Mouse (Mus musculus) testis, adult 2 months (tissue): Measurements from ENCODE around the gene Tpx2. TPM values are rescaled to one million over a fixed set of nuclear protein-coding genes. Genes with fewer than 3 reads are reported as not detected.

Source experiments
- H3K27ac ChIP-seq: fragments of 200-500 bp; 2 replicates; pipeline ENCODE4 v1.5.1; 2012; ENCODE audit warnings: low read depth, low read length; ENCODE audit not compliant: control insufficient read depth, insufficient read depth
- H3K27me3 ChIP-seq: fragments of 200-500 bp; 2 replicates; pipeline ENCODE4 v1.6.1; 2012; ENCODE audit warnings: mild to moderate bottlenecking, low read length, moderate library complexity; ENCODE audit not compliant: control insufficient read depth, insufficient read depth
- H3K36me3 ChIP-seq: fragments of 200-500 bp; 2 replicates; pipeline ENCODE4 v1.6.1; 2012; ENCODE audit warnings: mild to moderate bottlenecking, low read length; ENCODE audit not compliant: control insufficient read depth, insufficient read depth
- H3K4me1 ChIP-seq: fragments of 200-500 bp; 2 replicates; pipeline ENCODE4 v1.6.1; 2012; ENCODE audit warnings: low read length; ENCODE audit not compliant: control insufficient read depth, insufficient read depth
- H3K4me3 ChIP-seq: fragments of 200-500 bp; 2 replicates; pipeline ENCODE4 v1.5.1; 2012; ENCODE audit warnings: low read depth, mild to moderate bottlenecking, low read length, moderate library complexity, mixed read lengths; ENCODE audit not compliant: control insufficient read depth
- CTCF ChIP-seq: fragments of 200-500 bp; IDR thresholded peaks from 2 replicates; pipeline ENCODE4 v1.5.1; 2012; ENCODE audit warnings: low read depth, mild to moderate bottlenecking, inconsistent platforms, low read length, moderate library complexity; ENCODE audit not compliant: control insufficient read depth, insufficient read depth, insufficient replicate concordance
- POLR2A ChIP-seq: fragments of 200-500 bp; IDR thresholded peaks from 2 replicates; pipeline ENCODE4 v1.6.1; 2012; ENCODE audit warnings: low read depth, mild to moderate bottlenecking, inconsistent platforms, low read length, moderate library complexity; ENCODE audit not compliant: control insufficient read depth
- polyA plus RNA-seq: library from polyadenylated mRNA; depleted of rRNA; stranded (reverse); fragments of >200 nt; gene quantifications from 2 replicates; pipeline ENCODE4 v1.2.3, GENCODE M21; 2012; rRNA removed

The Tpx2 gene
- polyA plus RNA-seq, 1 experiment: 9.0 TPM

DNA sequence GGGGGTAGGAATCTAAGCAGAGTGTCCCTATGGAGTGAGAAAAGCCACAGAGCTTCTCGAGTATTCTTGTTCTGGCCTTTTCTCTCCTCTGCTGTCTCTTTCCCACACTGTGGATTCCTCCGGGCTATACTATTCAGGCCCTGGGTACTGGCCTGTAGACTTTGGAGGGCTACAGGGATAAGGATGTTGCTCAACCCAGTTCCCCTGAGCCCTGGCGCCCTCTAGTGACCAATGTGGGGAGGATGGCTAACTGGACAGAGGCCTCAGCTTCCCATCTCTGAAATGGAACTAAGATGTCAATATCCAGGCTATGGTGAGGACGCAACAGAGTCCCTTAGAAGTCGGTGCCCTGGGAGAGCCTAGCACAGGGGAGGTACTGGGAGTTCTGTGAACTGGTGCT is 85.8 kb downstream of the Tpx2 start:
- H3K27ac ChIP-seq: no peak overlapping the region
- H3K4me3 ChIP-seq: no peak overlapping the region
- TF ChIP-seq POLR2A (no peak), CTCF (peak; percentile 76; the same call in 1 of the 2 replicates)
- no peaks in the 10 kb centered on the region for H3K36me3 ChIP-seq
- no peaks in the 10 kb centered on the region for H3K27me3 ChIP-seq
- H3K4me1 ChIP-seq: peaks cover 17% of the 10 kb centered on the region

DNA sequence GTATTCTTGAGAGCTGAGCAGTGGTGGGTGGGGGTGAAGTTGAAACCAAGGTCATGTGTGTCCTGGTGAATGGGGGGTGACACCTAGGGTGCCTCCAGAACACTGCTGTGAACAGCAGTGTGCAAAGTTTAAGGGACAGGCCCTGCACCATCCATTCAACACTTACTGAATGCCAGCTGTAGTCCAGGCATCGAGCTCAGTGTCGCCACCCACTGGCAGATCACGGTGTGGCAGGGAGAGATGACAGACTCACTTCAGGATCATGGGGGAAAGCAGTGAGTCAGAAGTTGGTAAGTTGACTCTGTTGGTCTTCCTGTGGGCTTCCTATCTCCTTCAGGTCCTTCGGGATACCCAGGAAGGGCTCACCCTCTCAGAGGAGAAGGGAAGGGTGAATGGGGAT is 92.1 kb downstream of the Tpx2 start:
- no peaks in the 10 kb centered on the region for H3K27me3 ChIP-seq
- TF ChIP-seq POLR2A: no peak
- TF ChIP-seq CTCF: peak; percentile 98

DNA sequence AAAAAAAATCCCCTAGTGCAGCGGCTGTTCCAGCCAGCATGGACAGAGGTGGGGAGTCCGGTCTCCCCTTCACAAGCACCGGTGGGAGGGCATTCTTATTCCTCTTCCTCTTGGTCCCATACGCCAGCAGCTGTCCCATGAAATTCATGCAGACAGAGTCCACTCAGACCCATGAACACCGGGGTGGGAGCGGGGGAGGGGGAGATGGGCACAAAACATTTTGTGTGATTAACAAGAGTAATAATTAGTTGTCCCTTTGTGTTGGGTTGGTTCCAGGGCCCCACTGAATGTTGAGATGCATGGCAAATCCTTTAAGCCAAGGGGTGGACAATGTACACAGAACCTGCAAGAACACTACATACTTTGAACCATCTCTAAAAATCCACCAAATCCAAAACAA is 93.3 kb downstream of the Tpx2 start:
- H3K4me1 ChIP-seq: peaks cover 13% of the 10 kb centered on the region
- TF ChIP-seq POLR2A (no peak), CTCF (no peak)
- no peaks in the 10 kb centered on the region for H3K27me3 ChIP-seq
- no peak overlapping the region for H3K4me3 ChIP-seq
- no peaks in the 10 kb centered on the region for H3K36me3 ChIP-seq
- H3K27ac ChIP-seq: no peak overlapping the region

More for the DNA sequence above, 92.1 kb downstream of the Tpx2 start:
- Histone ChIP-seq H3K27ac (no peak overlapping the region), H3K36me3 (no peaks in the 10 kb centered on the region), H3K4me3 (no peak overlapping the region), H3K4me1 (peaks cover 13% of the 10 kb centered on the region)

DNA sequence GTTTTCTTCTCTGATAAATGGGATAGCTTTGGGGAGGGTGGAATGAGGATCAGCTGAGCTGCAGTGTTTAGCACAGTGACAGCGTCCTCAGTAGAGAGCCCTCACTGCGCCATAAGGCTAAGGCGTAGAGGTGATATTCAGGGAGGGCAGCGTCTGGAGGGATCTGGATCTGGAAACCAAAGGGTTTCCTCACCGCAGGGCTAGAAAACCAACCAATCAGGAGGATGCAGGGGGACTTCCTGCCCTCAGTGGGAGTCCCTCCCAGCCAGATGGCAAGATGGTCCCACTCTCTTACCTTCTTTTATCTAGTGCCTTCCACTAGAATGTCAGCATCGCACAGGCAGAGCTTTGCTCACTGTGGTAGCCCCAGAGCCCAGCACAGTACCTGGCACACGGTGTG is 94.0 kb downstream of the Tpx2 start:
- Histone ChIP-seq H3K4me1 (peaks cover 13% of the 10 kb centered on the region), H3K4me3 (no peak overlapping the region), H3K27ac (no peak overlapping the region), H3K27me3 (no peaks in the 10 kb centered on the region), H3K36me3 (no peaks in the 10 kb centered on the region)
- TF ChIP-seq POLR2A (no peak), CTCF (no peak)

DNA sequence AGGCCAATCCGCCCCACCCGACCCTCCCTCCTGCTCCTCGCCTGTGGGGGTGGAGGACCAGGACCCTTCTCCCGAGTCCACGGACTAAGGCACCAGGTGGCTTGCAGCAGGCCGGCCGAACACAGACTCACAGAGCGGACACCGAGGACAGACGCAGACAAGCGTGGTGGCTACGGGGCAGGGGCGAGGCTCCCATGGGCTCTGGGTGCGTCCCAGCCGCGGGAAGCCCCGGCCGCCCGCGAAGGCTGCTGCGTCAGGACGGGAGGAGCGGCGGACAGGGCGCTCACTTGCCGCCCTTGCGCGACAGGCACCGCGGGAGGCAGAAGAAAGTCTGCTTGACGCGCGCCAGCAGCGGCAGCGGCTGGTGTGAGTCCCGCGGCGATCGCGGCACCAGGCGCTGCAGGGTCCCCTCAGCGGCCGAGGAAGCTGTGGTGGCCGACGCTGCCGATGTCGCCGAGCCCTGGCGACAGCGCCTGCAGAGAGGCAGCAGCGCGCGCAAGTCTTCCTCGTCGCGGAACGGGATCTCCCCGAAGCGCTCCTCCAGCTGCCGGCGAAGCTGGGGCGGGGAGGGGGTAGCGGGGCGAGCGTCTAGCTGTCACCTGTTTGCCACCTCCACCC is 95.2 kb downstream of the Tpx2 start:
- Histone ChIP-seq H3K27ac (no peak overlapping the region), H3K4me1 (peaks cover 13% of the 10 kb centered on the region), H3K36me3 (no peaks in the 10 kb centered on the region), H3K27me3 (no peaks in the 10 kb centered on the region), H3K4me3 (peak overlapping the region; percentile 46)
- TF ChIP-seq CTCF (no peak), POLR2A (no peak)

DNA sequence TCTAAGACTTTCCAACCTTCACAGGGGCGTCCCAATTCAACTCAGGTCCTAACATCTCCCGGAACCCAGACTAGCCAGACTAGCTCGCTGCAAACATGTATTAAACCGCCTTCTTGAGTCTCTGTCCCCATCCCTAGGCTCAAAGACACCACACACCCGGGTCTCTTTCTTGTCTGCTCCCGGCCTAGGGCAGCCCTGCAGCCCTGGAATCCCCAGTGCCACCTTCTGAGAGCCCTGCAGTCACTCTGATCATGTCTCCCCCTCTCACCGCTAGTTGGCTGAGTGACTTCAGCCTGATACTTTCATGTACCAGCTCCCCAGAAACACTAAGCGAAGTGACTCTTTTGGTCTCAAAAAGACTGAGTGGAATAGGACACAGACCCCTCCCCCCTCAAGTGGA is 95.8 kb downstream of the Tpx2 start:
- TF ChIP-seq POLR2A (no peak), CTCF (no peak)
- H3K27ac ChIP-seq: no peak overlapping the region
- H3K4me1 ChIP-seq: peaks cover 13% of the 10 kb centered on the region
- H3K4me3 ChIP-seq: no peak overlapping the region
- no peaks in the 10 kb centered on the region for H3K36me3 ChIP-seq
- H3K27me3 ChIP-seq: no peaks in the 10 kb centered on the region

DNA sequence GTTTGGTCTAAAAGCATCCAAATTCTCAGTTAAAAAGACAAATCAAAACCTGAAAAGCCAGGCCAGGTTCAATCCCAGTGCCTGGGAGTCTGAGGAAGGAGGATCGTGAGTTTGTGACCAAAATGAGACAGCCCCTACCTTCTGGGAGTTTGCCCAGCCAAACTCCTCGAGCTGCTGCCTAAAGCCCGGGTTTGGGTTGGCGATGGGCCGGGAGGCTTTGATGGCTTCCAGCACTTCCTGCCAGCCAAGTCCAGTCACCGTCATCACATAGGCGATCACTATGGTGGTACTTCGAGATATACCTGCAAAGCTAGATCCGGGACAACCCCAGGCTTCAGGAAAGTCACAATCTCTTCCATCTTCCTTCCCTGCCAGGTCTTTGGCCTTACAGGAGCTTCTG is 96.2 kb downstream of the Tpx2 start:
- no peaks in the 10 kb centered on the region for H3K27me3 ChIP-seq
- H3K4me3 ChIP-seq: no peak overlapping the region
- peaks cover 13% of the 10 kb centered on the region for H3K4me1 ChIP-seq
- H3K36me3 ChIP-seq: no peaks in the 10 kb centered on the region
- no peak overlapping the region for H3K27ac ChIP-seq
- TF ChIP-seq POLR2A: no peak
- TF ChIP-seq CTCF: no peak

Other genes with a start within 250 kb of the Tpx2 start
- 16.3 and 25.5 TPM in 2 replicates for gene Defb45, start 248.6 kb upstream of the Tpx2 start, polyA plus RNA-seq
- 125 and 129 TPM in 2 replicates for gene Defb36, start 243.6 kb upstream of the Tpx2 start, polyA plus RNA-seq
- gene Defb25, start 224.9 kb upstream of the Tpx2 start, polyA plus RNA-seq: not detected in 2 replicates
- gene Rem1, start 221.0 kb upstream of the Tpx2 start, polyA plus RNA-seq: 1.2 and 1.7 TPM in 2 replicates
- gene H13, start 178.5 kb upstream of the Tpx2 start, polyA plus RNA-seq: 84.1 and 84.7 TPM in 2 replicates
- gene Mcts2, start 160.9 kb upstream of the Tpx2 start, polyA plus RNA-seq: 41.8 and 43.6 TPM in 2 replicates
- gene Id1, start 111.7 kb upstream of the Tpx2 start, polyA plus RNA-seq: 5.5 and 12.8 TPM in 2 replicates
- 0.32 and 0.85 TPM in 2 replicates for gene Cox4i2, start 93.8 kb upstream of the Tpx2 start, polyA plus RNA-seq
- gene Bcl2l1, start 16.2 kb upstream of the Tpx2 start, polyA plus RNA-seq: 74.9 and 80.8 TPM in 2 replicates
- gene Mylk2, start 63.4 kb downstream of the Tpx2 start, polyA plus RNA-seq: 0.04 TPM in 1 of 2 replicates, not detected in the other
- gene Foxs1, start 85.2 kb downstream of the Tpx2 start, polyA plus RNA-seq: 4.1 and 4.3 TPM in 2 replicates
- 151 and 166 TPM in 2 replicates for gene Dusp15, start 103.7 kb downstream of the Tpx2 start, polyA plus RNA-seq
- 203 and 218 TPM in 2 replicates for gene Ttll9, start 114.5 kb downstream of the Tpx2 start, polyA plus RNA-seq
- 20.7 and 22.0 TPM in 2 replicates for gene Pdrg1, start 167.5 kb downstream of the Tpx2 start, polyA plus RNA-seq
- gene Xkr7, start 183.9 kb downstream of the Tpx2 start, polyA plus RNA-seq: 1.1 and 1.2 TPM in 2 replicates
- 1.3 and 1.4 TPM in 2 replicates for gene Ccm2l, start 218.0 kb downstream of the Tpx2 start, polyA plus RNA-seq